Mouse (Mus musculus): ENCODE data around the gene Atp6ap1l. TPM values are rescaled to one million over a fixed set of nuclear protein-coding genes. Genes with fewer than 3 reads are reported as not detected.

Atp6ap1l gene
- not detected for polyA plus RNA-seq (2017; shearing (Covaris generic))

DNA sequence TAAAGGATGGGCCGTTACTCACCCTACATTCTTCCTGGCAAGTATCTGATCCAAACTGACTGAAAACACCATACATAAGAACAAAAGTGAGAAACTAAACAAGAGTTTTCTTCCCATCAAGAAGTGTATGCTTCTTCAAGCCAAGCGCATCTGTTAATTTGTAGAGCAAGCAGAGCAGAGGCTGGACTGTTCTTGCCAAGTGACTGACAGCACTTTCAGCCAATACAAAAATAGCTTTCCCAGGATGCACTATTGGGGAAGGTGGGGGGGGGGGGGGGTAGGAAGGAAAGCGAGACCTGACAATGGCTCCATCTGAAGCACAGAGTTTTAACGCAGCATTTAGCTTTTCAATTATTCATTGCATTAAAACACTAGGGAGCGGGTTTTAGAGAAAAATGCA is at the start of gene Atp6ap1l:
Gene Atp6ap1l, minus strand, starts transcription at position 180 of the 400 bp plus-strand sequence.

DNA sequence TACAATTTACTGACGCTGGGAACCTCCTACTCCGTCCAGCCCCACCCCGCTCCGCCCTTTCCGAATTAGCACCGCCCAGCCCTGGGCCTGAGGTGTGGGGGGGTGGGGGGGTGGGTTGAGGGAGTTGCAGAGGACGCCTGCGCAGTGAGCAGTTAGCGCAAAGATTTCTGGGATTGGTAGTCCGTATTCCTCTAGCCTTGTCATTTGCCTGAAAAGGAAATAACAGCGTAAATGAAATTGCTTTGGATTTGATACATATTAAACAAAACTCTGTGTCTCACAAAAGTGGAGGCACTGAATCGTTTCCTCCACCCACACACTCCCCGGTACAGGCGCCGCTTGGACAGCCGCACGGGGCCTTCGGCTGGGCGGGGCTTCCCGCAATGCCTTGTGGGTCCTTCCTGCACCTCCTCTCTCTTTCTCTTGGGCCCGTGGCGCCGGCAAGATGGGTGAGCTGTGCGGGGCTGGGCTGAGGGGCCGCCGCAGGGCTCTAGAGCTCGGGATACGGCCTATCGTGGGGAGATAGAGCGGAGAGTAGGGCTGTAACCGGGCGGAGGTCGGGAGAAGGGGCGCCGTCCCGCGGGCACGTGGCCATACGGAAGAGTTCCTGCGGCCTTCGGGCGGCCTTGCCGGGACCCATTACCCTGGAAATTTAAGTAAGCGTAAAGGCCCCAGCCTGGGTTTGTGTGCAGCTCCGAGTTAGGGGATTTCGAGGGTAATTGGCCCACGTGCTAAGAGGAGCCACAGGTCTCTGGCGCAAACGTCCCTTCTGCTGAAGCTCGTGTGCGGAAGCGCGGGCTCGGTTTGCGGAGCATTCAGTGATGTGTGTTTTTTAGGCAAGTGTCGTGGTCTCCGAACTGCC is 17.8 kb upstream of the Atp6ap1l start, which contains the start of gene Rps23:
Gene Rps23, plus strand, starts transcription at position 208 of the 862 bp plus-strand sequence.

Other genes with a start within 250 kb of the Atp6ap1l start
- gene Rps23, start 17.6 kb upstream of the Atp6ap1l start, polyA plus RNA-seq (2017; shearing (Covaris generic)) = 630 TPM

Measured in inflammation-experienced regulatory T-cells, adult 16 weeks (primary cell).